Mouse (Mus musculus) spleen, postnatal 36 days (tissue): Measurements from ENCODE around the gene Chmp5.

Source experiments
- DNase-seq, 2 experiments: peaks; one replicate each; pipeline ENCODE4 v3.0.0; 2022; ENCODE audit warnings: low spot score in 2 of 2, mixed read lengths in 1 of 2

Chmp5 gene

DNA sequence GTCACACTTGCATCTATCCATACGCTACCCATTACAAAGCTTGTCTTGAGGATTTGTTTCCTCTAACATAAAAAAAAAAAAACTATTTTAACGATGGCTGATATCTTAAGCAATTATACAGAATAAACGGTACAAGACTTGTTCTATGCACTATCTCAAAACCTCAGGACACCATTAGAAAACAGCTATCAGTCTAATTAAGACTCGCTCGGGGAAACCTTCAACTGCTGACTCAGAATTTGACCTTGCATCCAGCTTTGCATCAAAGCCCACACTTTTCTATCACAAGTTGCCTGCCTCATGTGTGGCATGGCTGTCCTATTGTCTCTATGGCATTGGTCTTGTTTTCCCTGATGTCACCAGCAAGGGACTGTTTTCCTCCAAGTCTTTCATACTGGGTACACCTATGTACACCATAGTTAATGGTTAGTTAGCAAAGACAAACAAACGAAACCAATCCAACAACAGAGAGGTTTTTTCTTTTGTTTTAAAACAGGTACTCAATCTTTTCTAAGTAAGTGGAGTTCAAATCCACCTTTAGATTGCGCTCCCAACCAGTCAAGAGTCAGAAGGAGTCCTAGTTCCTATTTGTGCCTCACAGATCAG is 1.6 kb upstream of the Chmp5 start:
- DNase-seq, result no peak

DNA sequence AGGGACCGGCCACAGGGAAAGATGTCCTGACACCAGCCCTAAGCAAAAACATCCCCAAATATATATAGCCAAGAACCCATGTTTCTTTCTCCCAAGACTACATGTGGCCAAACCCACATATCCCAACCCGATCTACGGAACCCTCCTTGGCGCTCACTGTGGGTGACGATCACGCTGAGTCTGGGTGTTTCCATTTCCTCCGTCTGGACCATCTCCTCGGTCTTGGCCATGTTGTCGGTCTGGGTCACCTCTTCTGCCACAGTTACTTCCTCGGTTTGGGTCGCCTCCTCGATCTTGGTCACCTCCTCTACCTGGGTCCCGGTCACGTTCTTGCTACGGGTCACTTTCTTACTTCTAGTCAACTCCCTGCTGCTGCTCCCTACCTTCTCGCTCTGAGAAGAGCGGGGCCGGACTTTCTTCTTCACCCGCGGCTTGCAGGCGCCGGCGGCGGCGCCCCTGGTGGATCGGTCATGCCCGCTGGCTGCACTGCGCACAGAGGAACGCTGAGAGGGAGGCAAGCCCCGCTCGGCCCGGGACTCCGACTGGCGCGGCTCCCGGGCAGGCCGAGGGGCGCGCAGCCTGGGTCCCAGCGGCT is 545 bp upstream of the Chmp5 start:
- DNase-seq, result no peak

DNA sequence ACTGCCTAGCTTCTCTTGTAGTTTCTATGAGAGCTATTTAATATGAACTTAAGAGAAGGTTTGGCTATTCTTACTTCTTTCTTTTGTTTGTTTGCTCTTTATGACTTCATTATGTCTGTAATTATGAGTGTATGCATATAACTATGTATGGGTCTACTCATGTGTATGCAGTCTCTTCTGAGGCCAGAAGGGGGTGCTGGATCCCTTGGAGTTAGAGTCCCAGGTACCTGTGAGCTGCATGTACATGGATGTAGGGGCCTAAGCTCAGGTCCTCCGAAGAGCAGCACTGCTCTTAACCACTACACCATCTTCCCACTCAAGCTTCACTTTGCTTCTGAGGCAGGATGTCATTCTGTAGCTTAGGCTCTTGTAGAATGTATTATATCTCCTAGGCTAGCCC is 5.3 kb downstream of the Chmp5 start:
- DNase-seq, result peak in 1 of 2 experiments; percentile 5

DNA sequence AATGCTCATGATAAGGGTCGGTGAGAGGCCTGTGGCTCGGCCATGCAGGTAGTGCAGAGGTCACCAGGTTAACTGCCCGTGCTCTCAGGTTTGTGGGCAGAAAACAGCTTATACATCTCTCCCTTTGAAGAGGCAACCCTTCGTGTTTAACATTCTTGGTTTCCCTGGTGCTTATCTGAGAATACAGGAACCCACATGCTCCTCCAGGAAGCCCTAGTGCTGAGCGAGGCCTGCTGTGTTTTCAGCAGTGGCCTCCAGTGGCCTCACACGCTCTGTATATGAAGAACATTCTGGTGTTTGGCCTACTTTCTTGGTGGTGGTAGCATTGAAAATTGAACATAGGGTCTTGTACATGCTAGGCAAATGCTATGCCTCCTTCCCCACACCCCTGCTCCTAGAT is 7.7 kb downstream of the Chmp5 start:
- no peak for DNase-seq

DNA sequence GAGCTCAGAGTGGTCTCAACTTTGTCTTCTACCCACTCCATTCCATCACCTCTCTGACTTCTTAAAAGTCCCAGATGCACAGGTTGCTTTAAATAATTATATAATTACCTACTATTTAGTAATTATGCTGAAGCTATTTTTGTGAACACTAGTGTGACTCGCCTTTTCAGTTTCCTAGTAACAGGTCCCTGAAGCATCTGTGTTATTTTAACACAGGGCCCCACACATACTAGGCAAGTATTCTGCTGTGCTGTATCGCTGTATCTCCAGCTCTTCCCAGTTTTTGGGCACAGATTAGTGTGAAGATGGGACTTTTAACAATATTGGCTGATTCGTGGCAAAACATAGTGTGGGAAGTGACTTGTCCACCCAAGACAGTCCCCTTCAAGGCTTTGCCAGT is 15.3 kb downstream of the Chmp5 start:
- no peak for DNase-seq

DNA sequence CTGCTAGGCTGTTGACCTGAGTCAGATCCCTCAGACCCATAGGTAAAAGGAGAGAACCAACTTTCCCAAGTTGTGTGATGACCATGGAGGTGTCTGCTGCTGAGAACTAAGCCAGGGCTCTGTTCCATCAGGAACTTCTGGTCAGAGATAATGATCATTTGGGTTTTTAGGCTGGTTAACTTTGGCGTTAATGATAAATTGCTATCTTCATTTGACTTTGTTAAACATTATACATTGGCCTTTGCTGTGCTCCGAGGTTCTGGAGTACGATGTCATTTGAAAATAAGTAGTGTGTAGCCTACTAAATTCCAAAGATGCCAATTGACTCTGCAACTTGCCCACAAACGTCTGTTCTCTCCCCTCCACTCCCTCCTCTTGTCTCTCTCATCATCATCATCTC is 21.0 kb downstream of the Chmp5 start:
- DNase-seq, result no peak

DNA sequence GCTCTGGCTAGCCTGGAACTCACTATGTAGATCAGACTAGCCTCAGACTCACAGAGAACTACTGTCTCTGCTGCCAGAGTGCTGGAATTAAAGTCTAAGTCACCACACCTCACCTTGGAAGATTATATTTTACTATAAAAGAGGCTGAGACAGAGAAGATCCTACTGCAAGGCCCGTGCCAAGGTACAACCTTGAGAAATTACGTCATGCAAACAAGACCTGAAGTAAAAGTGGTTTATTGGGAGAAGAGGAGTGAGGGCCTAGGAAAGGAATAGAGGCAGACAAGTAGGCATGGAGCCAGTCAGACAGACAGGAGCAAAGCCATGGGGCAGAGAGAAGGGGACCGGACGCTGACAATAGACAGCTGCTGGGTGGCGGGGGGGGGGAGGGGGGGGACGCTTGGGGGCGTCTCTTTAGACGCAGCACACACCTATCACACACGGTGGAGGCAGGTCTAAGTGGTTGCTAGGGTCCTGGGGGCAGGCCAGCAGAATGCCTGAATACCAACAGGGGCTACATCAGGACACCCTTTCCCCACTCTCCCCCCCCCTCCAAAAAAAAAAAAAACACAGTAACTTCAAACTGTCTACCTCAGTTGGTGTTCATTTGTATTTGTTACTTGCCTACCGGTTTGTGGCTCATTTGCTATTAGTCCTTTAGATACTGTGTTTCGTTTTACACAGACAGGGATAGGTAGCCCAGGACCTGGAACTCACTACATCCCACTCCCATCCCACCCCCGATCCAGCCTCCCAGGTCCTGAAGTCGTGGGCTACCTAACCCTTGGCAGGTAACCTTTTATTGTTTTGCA is 21.8 kb downstream of the Chmp5 start:
- no peak for DNase-seq

DNA sequence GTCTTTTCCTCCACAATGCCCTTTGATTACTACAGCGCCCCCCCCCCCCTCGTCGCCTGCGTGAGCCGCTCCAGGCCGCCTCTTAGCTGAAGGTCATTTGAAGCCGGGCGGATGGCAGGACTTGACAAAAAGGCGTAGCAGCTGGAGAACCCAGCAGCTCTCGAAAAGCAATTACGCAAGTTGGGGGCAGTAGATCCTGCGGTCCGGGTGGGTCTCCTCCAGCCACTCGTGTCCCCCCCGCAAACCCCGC is 22.3 kb downstream of the Chmp5 start:
- DNase-seq, result no peak

DNA sequence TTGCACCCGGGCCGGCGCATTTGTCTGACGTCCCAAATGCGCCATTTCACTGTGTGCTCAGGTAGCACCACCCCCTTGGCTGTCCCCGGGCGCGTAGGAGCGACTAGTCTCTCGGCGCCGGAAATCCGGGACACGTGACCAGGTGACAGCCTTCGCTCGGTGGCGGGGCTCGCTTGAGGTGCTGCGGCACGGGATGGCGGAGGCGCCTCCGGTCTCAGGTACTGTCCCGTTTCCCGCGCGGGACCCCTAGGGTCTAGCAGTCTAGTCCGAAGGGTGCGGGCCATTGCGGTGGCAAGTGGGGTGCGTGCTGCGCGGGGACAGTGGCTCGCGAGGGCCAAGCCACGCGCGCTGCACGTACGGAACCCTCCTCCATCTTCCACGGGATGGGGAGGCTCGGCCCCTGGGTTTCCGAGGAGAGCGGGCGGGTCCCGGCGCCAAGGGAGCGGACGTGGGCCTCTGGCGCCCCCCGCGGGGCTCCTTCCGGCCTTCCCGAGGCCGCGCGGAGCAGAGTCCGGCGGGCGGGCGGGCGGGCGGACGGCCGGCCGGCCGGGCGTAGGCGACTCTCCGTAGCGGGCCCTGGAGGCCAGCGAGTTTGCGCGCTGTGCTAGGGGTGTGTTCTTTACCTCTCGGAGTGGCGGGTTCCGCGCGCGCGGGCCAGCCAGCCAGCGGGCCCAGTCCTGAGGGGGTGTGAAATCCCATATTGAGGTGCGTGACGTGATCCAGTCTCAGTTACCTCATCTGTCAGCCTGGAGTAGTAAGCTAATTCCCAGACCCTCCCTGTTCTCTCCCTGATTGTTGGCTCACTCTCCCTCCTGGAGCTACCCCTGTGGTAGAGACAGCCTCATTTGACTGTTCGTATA is 22.9 kb downstream of the Chmp5 start, which contains the start of gene Nfx1:
Nfx1 (plus strand) TSS at position 65 of the 860 bp plus-strand sequence.
- DNase-seq, result peak; percentile 95

DNA sequence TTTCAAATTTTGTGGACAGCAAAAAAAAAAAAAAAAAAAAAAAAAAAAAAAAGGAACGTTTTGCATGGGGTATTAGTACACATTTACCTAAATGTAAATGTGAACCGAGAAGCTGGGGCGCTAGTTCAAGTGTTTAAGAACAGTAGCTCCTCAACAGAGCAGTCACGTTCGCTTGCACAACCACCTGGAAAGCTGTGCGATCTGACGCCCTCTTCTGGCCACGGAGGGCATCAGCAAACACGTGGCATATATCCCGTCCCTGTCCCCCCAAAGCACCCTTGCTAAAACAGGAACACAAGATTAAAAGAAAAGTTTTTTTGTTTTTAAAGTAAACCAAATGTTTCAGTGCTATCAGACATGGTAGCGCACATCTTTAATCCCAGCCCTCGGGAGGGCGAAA is 23.5 kb downstream of the Chmp5 start:
- DNase-seq, result peak; percentile 20 to 35

DNA sequence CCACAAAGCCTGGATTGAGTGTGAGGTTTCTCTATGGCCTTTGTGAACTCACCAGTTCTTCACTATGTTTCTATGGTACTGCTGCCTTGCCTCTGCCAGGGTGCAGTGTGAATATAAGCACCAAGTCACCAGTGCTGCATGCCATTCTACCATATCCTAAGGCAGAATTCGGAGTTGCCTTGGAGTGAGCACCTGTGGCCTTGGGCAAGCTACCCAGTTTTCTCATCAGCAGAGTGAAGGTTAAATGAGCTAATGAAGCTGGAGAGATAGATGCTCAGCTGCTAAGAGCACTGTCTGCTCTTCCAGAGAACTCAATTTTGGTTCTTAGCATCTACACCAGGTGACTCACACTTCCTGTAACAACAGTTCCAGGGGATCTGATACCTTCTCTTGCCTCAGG is 25.8 kb downstream of the Chmp5 start:
- DNase-seq, result no peak

DNA sequence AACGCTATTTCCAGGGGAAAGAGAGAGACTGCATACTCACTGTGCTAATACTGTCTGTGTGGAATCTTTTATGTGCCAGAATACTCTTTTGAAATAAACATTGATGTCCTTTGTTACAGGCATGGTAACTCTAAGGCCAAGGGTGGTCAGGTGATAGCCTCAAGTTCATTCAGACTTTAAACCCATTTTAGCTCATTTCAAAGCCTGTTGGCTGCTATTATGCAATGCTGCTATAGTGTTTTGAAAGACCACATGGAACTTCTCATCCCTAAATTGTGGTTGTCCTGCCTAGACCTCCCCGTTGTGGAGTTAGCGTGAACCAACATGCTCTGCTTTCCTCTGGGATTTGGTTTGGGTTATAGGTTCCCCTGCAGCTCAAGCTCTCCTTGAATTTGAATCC is 27.5 kb downstream of the Chmp5 start:
- DNase-seq, result no peak

DNA sequence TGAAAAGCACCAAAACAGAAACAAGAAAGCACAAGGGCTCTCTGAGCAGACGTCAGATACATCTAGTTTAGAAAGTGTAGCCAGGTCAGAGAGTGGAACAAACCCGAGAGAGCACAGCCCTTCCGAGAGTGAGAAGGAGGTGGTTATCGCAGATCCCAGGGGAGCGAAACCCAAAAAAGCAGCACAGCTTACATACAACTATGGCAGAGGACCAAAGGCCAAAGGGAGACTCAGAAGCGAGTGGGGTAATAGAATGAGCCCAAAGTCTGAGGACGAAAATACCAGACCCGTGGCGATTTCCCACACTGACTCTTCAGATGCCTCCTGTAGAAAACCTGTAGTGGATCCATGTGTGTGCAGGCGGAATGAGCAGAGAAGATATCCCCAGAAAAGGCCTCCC is 28.4 kb downstream of the Chmp5 start:
- no peak for DNase-seq

DNA sequence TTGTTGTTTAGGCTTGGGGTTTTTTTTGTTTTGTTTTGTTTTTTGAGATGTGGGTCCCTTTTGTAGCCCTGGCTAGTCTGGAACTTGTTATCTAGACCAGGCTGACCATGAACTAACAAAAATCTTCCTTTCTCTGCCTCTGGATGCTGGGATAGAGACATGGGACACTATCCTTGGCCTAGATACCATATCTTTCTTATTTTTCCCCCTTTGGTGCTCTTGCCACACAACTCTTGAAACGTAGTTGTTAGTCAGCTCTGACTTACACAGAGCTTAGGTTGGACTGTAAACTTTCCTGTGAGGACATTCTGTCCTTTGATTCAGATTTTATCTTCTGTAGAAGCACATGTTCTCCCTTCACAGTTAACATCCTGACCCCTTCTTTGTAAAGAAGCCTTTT is 31.2 kb downstream of the Chmp5 start:
- DNase-seq, result no peak

DNA sequence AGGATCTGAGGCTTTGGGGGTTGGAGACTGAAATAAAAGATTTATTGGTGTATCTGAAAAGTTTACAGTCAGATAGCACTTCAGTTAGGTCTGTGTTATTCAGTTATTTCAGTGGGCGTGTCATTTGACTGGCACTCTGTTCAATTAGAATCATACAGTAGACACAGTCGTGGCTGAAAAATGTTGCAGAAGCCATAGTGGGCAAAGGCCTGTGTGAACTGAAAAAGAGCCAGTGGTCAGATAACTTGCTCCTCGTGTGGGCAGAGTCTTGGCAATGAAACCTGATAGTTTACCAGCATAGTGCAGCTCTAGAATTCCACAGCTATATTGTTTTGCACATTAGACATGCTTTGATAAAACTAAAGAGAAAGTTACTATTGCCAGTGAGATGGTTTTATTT is 34.3 kb downstream of the Chmp5 start:
- no peak for DNase-seq

DNA sequence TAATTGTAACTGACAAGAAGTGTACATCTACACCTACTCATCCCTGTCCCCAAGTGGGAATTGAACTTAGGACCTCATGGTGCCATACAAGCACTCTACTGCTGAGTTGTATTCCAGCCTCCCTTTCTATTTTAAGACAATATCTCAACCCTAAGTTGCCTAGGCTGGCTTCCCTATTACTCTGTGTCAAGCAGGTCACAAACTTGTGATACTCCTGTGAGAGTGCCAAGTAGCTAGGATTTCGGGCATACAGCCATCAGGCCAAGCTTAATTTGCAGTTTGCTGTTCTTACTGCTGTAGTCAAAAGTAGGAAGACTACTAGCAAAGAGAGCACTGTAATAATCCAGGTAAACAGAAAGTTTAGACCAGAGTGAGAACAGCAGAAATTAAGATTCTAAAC is 35.5 kb downstream of the Chmp5 start:
- DNase-seq, result no peak

DNA sequence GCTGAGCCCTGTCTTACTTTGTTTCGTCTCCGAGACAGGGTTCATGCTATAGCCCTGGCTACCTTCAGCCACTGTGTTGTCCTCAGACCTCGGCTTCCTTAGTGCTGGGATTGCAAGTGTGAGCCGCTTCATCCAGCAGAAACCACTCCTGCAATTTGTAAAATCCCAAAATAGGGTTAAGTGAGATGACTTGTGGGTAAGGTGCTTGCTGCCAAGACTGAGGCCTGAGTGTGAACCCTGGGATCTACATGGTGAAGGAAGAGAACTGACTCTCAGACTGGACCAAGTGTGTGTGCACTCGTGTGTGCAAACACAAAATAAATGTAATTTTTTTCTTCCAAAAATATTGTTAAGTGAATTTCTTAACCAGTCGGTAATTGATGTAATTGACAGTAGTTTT is 41.4 kb downstream of the Chmp5 start:
- DNase-seq, result no peak

DNA sequence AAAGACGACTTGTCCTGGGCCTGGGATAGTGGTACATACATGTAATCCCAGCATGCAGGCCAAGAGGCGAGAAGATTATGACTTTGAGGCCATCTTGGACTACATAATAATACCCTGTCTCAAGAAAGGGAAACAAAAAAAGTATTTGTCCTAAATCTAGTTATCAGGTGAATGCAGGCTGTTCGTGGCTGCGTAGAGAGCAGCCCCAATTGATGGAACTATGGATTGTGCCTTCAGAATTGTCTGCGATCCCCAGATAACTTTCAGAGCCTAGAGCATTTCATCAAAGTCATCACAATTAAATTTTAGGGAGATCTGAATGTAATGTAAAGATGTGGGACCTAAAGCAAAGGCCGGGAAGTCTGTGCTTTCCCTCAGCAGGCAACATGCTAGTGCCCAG is 48.1 kb downstream of the Chmp5 start:
- DNase-seq, result no peak

DNA sequence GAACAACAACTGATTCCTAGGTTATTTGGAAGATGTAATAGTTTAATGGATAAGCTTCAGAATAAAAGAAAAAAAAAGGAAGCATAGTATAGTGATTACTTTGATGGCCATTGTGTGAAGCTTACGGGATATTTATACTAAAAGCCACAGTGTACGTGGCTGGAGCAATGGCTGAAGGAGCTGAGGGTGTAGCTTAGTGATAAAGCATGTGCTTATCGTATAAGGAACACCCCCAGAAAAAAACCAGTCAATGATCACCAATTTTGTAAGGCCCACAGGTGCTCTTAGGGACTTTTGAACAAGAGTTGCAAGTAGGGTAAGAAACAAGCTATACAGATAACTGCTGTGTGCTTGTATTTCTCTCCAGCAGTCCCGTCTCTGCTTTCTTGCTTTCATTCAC is 49.7 kb downstream of the Chmp5 start:
- DNase-seq, result no peak

DNA sequence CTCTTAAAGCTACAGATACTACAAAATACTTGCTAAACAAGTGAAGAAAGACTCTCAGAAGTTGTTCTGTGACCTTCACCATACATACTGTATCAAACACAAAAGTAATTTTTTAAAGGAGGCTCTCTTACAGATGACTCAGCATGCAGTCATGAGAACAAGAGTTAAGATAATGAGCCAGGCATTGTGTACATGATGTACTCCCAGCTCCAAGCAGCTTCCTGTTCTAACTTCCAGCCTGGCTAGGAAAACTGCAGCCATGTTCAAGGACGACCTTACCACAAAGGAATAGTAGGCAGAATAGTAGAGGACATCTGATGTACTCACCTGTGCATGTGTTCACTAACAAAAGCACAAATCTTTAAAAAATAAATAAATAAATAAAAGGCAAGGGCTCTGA is 52.1 kb downstream of the Chmp5 start:
- no peak for DNase-seq

DNA sequence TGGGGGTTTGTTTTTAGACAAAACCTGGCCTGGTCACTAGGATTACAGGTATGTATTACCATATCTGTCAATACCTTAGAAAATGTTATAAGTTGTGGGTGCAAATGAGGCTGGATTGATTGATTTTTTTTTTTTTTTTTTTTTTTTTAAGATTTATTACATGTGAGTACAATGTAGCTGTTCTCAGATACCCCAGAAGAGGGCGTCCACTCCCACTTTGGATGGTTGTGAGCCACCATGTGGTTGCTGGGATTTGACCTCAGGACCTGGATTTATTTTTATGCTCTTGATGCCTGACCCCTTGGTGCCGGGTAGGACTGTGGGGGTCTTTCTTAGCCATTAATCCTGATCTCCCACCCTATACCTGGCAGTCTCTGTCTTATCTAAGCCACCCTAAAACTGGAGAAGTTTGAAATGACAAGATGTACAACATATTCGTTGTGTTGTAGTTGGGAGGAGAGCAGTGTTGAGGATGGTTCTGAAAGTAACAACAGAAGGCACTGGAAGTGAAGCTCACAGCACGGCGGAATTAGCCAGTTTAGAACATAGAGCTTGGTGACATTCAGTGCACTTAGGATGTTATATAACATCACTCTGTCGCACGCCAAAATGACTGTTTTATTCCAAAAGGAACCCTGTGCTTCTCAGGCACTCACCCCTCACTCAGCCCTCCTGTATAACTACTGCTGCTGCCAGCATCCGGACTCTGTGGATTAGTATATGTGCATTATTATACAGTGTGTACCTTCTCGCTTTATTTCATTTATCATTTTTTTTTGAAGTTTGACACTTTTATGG is 52.8 kb downstream of the Chmp5 start:
- DNase-seq, result no peak

DNA sequence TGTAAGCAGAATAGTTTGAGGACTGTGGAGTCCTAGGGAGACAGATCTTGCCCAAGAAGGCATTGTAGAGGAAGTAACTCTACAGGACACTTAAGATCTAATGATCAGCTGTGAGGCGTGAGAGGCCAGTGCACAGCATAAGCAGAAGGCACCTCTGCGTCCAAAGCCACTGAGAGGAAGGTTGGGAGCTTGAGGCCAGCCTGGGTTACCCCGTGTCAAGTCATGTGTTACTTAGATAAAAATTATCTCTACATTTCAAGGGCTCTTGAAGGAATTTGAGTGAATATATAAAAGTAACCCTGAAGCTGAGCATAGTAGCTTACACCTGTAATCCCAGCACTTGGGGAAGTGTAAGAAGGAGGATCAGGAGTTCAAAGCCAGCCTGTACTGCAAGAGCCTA is 65.1 kb downstream of the Chmp5 start:
- no peak for DNase-seq
